Mouse (Mus musculus): Measurements from ENCODE around the gene Reep6.

The Reep6 gene

GRCm38 (mm10) chr10:80301256-80302081 is 28.3 kb upstream of the Reep6 start:
- no peak for DNase-seq (ENCODE audit: low spot score in 2 of 2)

- no peak for DNase-seq (ENCODE audit: low spot score in 2 of 2)
Measured at GRCm38 (mm10) chr10:80302082-80302355, 27.7 kb upstream of the Reep6 start.

GRCm38 (mm10) chr10:80302471-80302881 is 27.3 kb upstream of the Reep6 start:
- peak; percentile 30 to 79 for DNase-seq (ENCODE audit: low spot score in 2 of 2)

- no peak for DNase-seq (ENCODE audit: low spot score in 2 of 2)
Measured at GRCm38 (mm10) chr10:80304458-80304857, 25.3 kb upstream of the Reep6 start.

GRCm38 (mm10) chr10:80304862-80305261 is 24.9 kb upstream of the Reep6 start:
- DNase-seq (ENCODE audit: low spot score in 2 of 2), result no peak

GRCm38 (mm10) chr10:80311560-80311959 is 18.2 kb upstream of the Reep6 start:
- no peak for DNase-seq (ENCODE audit: low spot score in 2 of 2)

GRCm38 (mm10) chr10:80312586-80313504 is 16.9 kb upstream of the Reep6 start:
- no peak for DNase-seq (ENCODE audit: low spot score in 2 of 2)

GRCm38 (mm10) chr10:80313627-80314201 is 16.0 kb upstream of the Reep6 start:
- no peak for DNase-seq (ENCODE audit: low spot score in 2 of 2)

GRCm38 (mm10) chr10:80314494-80315001 is 15.2 kb upstream of the Reep6 start:
- DNase-seq (ENCODE audit: low spot score in 2 of 2), result no peak

GRCm38 (mm10) chr10:80315315-80315714 is 14.4 kb upstream of the Reep6 start:
- no peak for DNase-seq (ENCODE audit: low spot score in 2 of 2)

GRCm38 (mm10) chr10:80316359-80316781 is 13.4 kb upstream of the Reep6 start:
- no peak for DNase-seq (ENCODE audit: low spot score in 2 of 2)

GRCm38 (mm10) chr10:80317011-80317410 is 12.7 kb upstream of the Reep6 start:
- DNase-seq (ENCODE audit: low spot score in 2 of 2), result no peak

GRCm38 (mm10) chr10:80320340-80320760 is 9.4 kb upstream of the Reep6 start, which contains the start of gene 2310011J03Rik:
Gene 2310011J03Rik, minus strand, starts transcription at chr10:80320537.
- DNase-seq (ENCODE audit: low spot score in 2 of 2), result peak; percentile 89 to 95

- no peak for DNase-seq (ENCODE audit: low spot score in 2 of 2)
Measured at GRCm38 (mm10) chr10:80321014-80321669, 8.6 kb upstream of the Reep6 start.

- no peak for DNase-seq (ENCODE audit: low spot score in 2 of 2)
Measured at GRCm38 (mm10) chr10:80321670-80322581, 7.8 kb upstream of the Reep6 start.

GRCm38 (mm10) chr10:80322811-80323211 is 6.9 kb upstream of the Reep6 start:
- DNase-seq (ENCODE audit: low spot score in 2 of 2), result no peak

- peak; percentile 79 to 87 for DNase-seq (ENCODE audit: low spot score in 2 of 2)
Measured at GRCm38 (mm10) chr10:80323261-80324119, 6.3 kb upstream of the Reep6 start.

GRCm38 (mm10) chr10:80324120-80325037 is 5.4 kb upstream of the Reep6 start:
- DNase-seq (ENCODE audit: low spot score in 2 of 2), result no peak
